Mouse (Mus musculus) retina, postnatal 1 day (tissue): ENCODE measurements around the gene Casp7.

Experiments
- DNase-seq: peaks from one replicate; pipeline ENCODE4 v3.0.0-alpha.2; 2012

The Casp7 gene

GRCm38 (mm10) chr19:56474869-56475550 lies 78.1 kb downstream of the Casp7 start:
- DNase-seq = peak; percentile 27

GRCm38 (mm10) chr19:56476546-56476945 lies 79.6 kb downstream of the Casp7 start:
- DNase-seq = peak; percentile 49

- DNase-seq = no peak
Observed at GRCm38 (mm10) chr19:56477253-56477652, 80.3 kb downstream of the Casp7 start.

- DNase-seq = no peak
Observed at GRCm38 (mm10) chr19:56477832-56478231, 80.9 kb downstream of the Casp7 start.

GRCm38 (mm10) chr19:56484630-56485375 lies 87.9 kb downstream of the Casp7 start:
- peak; percentile 68 for DNase-seq

- DNase-seq = peak; percentile 84
Observed at GRCm38 (mm10) chr19:56485376-56486271, 88.7 kb downstream of the Casp7 start.

- no peak for DNase-seq
Observed at GRCm38 (mm10) chr19:56486926-56487325, 90.0 kb downstream of the Casp7 start.

GRCm38 (mm10) chr19:56487339-56487738 lies 90.4 kb downstream of the Casp7 start:
- DNase-seq = no peak

GRCm38 (mm10) chr19:56489601-56490000 lies 92.7 kb downstream of the Casp7 start:
- DNase-seq = no peak
